Mouse (Mus musculus) midbrain, embryonic 13.5 days (tissue): Measurements from ENCODE around the gene Pptc7. TPM values are rescaled to one million over a fixed set of nuclear protein-coding genes. Genes with fewer than 3 reads are reported as not detected.
A peak's percentile ranks its signal among the peaks of the same experiment; 100 is the strongest.

ENCODE experiments used
- ATAC-seq: fragments of 200-750 bp; cut with Nextera tagmentation; 2 replicates; pipeline ENCODE4 v1.8.0; 2017; ENCODE audit warnings: mild to moderate bottlenecking, moderate TSS enrichment, moderate library complexity
- H3K27ac ChIP-seq: fragments of 300-500 bp; sonication (generic); 2 replicates; pipeline ENCODE4 v1.5.1; 2015; ENCODE audit warnings: inconsistent platforms, mild to moderate bottlenecking, moderate library complexity
- H3K27me3 ChIP-seq: fragments of 300-500 bp; sonication (generic); 2 replicates; pipeline ENCODE4 v1.6.1; 2015; ENCODE audit warnings: mild to moderate bottlenecking, inconsistent platforms
- H3K36me3 ChIP-seq: fragments of 300-500 bp; sonication (generic); 2 replicates; pipeline ENCODE4 v1.6.1; 2015; ENCODE audit warnings: mild to moderate bottlenecking, inconsistent platforms
- H3K4me1 ChIP-seq: fragments of 300-500 bp; sonication (generic); replicated peaks from 2 replicates; pipeline ENCODE4 v1.6.1; 2015; ENCODE audit warnings: inconsistent platforms
- H3K4me2 ChIP-seq: fragments of 300-500 bp; sonication (generic); replicated peaks from 2 replicates; pipeline ENCODE4 v1.6.1; 2015; ENCODE audit warnings: moderate library complexity, mild to moderate bottlenecking, inconsistent platforms
- H3K4me3 ChIP-seq: fragments of 300-500 bp; sonication (generic); replicated peaks from 2 replicates; pipeline ENCODE4 v1.5.1; 2015; ENCODE audit warnings: mild to moderate bottlenecking, inconsistent platforms
- H3K9ac ChIP-seq: fragments of 300-500 bp; sonication (generic); replicated peaks from 2 replicates; pipeline ENCODE4 v1.6.1; 2015; ENCODE audit warnings: mild to moderate bottlenecking, inconsistent platforms
- H3K9me3 ChIP-seq: fragments of 300-500 bp; sonication (generic); 2 replicates; pipeline ENCODE4 v1.6.1; 2016; ENCODE audit warnings: mild to moderate bottlenecking, inconsistent platforms
- WGBS: fragments of 180-500 bp; shearing (Covaris S2); methylation state at CpG from one replicate; pipeline ENCODE4 v1.1.7; 2015; 5-methylcytosine and 5-hydroxymethylcytosine counted together
- polyA plus RNA-seq: library from polyadenylated mRNA; unstranded; fragments of >200 nt; fragmentation: Nextera tagmentation; extraction: Ambion mirVana; gene quantifications from 2 replicates; pipeline ENCODE4 v1.2.1, GENCODE M21; 2015

Gene Pptc7
- polyA plus RNA-seq, 1 experiment from 2014 or later, result 9.1 TPM

GRCm38 (mm10) chr5:122354492-122355067 is 70.4 kb downstream of the Pptc7 start:
- H3K4me3 ChIP-seq, result peak overlapping the region; percentile 91
- peaks cover 19% of the 10 kb centered on the region for H3K4me1 ChIP-seq
- peak overlapping the region; percentile 75 for H3K27ac ChIP-seq
- no peaks in the 10 kb centered on the region for H3K9me3 ChIP-seq
- H3K27me3 ChIP-seq, result no peaks in the 10 kb centered on the region
- H3K36me3 ChIP-seq, result peaks cover 11% of the 10 kb centered on the region; the same call in 1 of the 2 replicates
- peak overlapping the region; percentile 96 for H3K9ac ChIP-seq
- ATAC-seq, result no peak
- peak overlapping the region; percentile 88 for H3K4me2 ChIP-seq
- WGBS, result under 1% methylated on average over 54 of the region's 57 CpGs

GRCm38 (mm10) chr5:122371591-122372191 is 87.5 kb downstream of the Pptc7 start, which contains the start of gene Gpn3:
Gpn3 (plus strand) TSS chr5:122371876.
- Histone ChIP-seq H3K9me3 (no peaks in the 10 kb centered on the region), H3K27me3 (no peaks in the 10 kb centered on the region), H3K4me3 (peak within 1 kb of the TSS; percentile 83), H3K4me1 (peaks cover 31% of the 10 kb centered on the region), H3K9ac (peak within 1 kb of the TSS; percentile 89), H3K27ac (peak within 1 kb of the TSS; percentile 97), H3K4me2 (peak within 1 kb of the TSS; percentile 77), H3K36me3 (peaks cover 51% of the 10 kb centered on the region)
- under 1% methylated on average over 35 of the region's 46 CpGs for WGBS
- peak; percentile 87 for ATAC-seq

- peak within 1 kb of the TSS; percentile 77 for H3K4me2 ChIP-seq
- H3K27me3 ChIP-seq, result no peaks in the 10 kb centered on the region
- peaks cover 49% of the 10 kb centered on the region for H3K36me3 ChIP-seq
- peak within 1 kb of the TSS; percentile 97 for H3K27ac ChIP-seq
- H3K4me3 ChIP-seq, result peak within 1 kb of the TSS; percentile 83
- H3K9me3 ChIP-seq, result no peaks in the 10 kb centered on the region
- peak; percentile 97 for ATAC-seq
- H3K4me1 ChIP-seq, result peaks cover 31% of the 10 kb centered on the region
- H3K9ac ChIP-seq, result peak within 1 kb of the TSS; percentile 89
- under 1% methylated on average over 53 of the region's 53 CpGs for WGBS
These were observed 88.1 kb downstream of the Pptc7 start, which contains the start of gene Fam216a for GRCm38 (mm10) chr5:122372192-122372769. Fam216a (minus strand) TSS chr5:122372364.

GRCm38 (mm10) chr5:122372878-122373277 is 88.7 kb downstream of the Pptc7 start:
- no peaks in the 10 kb centered on the region for H3K27me3 ChIP-seq
- H3K36me3 ChIP-seq, result peaks cover 43% of the 10 kb centered on the region
- peak overlapping the region; percentile 77 for H3K4me2 ChIP-seq
- ATAC-seq, result no peak
- H3K4me3 ChIP-seq, result peak overlapping the region; percentile 83
- H3K9ac ChIP-seq, result peak overlapping the region; percentile 89
- H3K27ac ChIP-seq, result peak overlapping the region; percentile 90
- no peaks in the 10 kb centered on the region for H3K9me3 ChIP-seq
- WGBS, result 7% methylated on average over 5 of the region's 5 CpGs
- H3K4me1 ChIP-seq, result peaks cover 31% of the 10 kb centered on the region

Other genes starting within 250 kb of the Pptc7 start
- 22.7 and 23.8 TPM in 2 replicates for gene Cux2, start 234.3 kb upstream of the Pptc7 start, polyA plus RNA-seq
- 0.93 and 1.6 TPM in 2 replicates for gene Myl2, start 183.4 kb upstream of the Pptc7 start, polyA plus RNA-seq
- gene Ccdc63, start 143.5 kb upstream of the Pptc7 start, polyA plus RNA-seq, result not detected in 2 replicates
- 235 and 262 TPM in 2 replicates for gene Ppp1cc, start 126.1 kb upstream of the Pptc7 start, polyA plus RNA-seq
- 4.0 and 4.1 TPM in 2 replicates for gene Hvcn1, start 77.6 kb upstream of the Pptc7 start, polyA plus RNA-seq
- gene Tctn1, start 19.9 kb upstream of the Pptc7 start, polyA plus RNA-seq, result 6.2 and 6.4 TPM in 2 replicates
- 21.8 and 22.6 TPM in 2 replicates for gene Rad9b, start 69.9 kb downstream of the Pptc7 start, polyA plus RNA-seq
- gene Vps29, start 70.0 kb downstream of the Pptc7 start, polyA plus RNA-seq, result 260 and 269 TPM in 2 replicates
- 50.8 and 51.8 TPM in 2 replicates for gene Gpn3, start 87.5 kb downstream of the Pptc7 start, polyA plus RNA-seq
- 128 and 135 TPM in 2 replicates for gene Fam216a, start 88.0 kb downstream of the Pptc7 start, polyA plus RNA-seq
- gene Arpc3, start 107.5 kb downstream of the Pptc7 start, polyA plus RNA-seq, result 140 and 173 TPM in 2 replicates
- gene Anapc7, start 137.3 kb downstream of the Pptc7 start, polyA plus RNA-seq, result 52.7 and 53.9 TPM in 2 replicates
- 35.7 and 40.0 TPM in 2 replicates for gene Atp2a2, start 217.9 kb downstream of the Pptc7 start, polyA plus RNA-seq